Mouse (Mus musculus) inflammation-experienced regulatory T-cells, adult 6 months (primary cell): ENCODE results near the gene Trim30a. TPM values are rescaled to one million over a fixed set of nuclear protein-coding genes. Genes with fewer than 3 reads are reported as not detected.
"Not testable (repeated sequence)": the region's sequence is repeated elsewhere in the genome, so short reads cannot be mapped to it uniquely, and the experiment has no call there.

Experiments used
- ATAC-seq: one replicate; pipeline ENCODE4 v1.8.0; 2017
- polyA plus RNA-seq, 3 experiments: library from polyadenylated mRNA; unstranded; fragments of 100-300 nt; shearing (Covaris generic); gene quantifications; one replicate each; pipeline ENCODE4 v1.2.1; 2017

The Trim30a gene
- polyA plus RNA-seq = 10 to 100 TPM; 72.9 to 76.3 (median 75.4) TPM

GRCm38 (mm10) chr7:104465065-104465744 is at the start of gene Trim30a:
TSS of gene Trim30a (minus strand) at chr7:104465193.
- ATAC-seq = peak; percentile 99

DNA sequence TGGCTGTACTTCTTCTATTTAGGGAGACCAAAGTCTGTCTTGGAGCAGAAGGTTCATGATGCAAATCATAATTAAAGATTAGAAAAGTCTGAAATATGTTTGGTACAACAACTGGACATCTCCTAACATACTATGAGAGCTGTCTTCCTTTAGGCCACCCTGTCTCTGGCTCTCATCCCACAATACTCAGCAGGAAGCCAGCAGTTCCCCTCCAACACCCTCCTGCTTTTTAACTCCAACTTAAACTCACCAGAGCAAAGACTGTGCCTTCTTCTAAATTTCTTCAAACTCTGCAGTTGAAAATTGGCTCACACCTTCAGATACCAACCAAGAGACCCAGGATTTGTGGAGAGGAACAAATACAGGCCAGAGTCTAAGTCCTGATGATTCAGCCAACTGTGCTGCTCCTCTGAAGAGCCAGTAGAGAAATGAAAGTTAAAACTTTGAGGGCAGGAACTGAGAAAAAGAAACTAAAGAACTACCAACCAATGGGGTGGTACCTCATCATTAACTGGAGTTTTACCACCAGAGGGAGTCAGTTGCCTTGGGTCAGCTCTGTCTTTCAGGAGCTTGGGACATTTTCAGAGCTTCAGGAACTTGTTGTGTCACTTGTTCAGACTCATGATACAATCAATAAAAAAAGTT is 42.5 kb upstream of the Trim30a start, which contains the start of gene Trim30d:
Gene Trim30d, minus strand, starts transcription at position 429 of the 645 bp plus-strand sequence.
- peak; percentile 99 for ATAC-seq

- no peak for ATAC-seq
Observed at GRCm38 (mm10) chr7:104501589-104502371, 36.8 kb upstream of the Trim30a start.

DNA sequence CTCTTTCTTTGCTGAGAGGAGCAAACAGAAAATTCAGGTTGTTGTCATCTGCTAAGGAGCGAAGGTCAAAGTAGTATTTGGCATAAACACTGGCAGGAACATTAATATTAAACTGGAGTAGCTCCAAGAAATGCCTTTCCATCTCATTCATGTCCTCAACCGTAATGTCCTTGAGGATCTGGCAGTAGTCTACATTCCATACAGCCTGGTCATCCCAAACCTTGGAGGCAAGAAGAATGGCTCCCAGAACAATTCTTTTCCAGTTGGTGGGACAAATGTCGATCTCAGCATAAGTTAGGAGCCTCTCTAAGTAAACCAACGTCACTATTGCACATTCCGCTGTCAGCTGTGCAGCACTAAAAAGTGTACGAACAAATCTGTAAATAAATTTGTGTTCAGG is 36.2 kb upstream of the Trim30a start:
- not testable (repeated sequence) for ATAC-seq

DNA sequence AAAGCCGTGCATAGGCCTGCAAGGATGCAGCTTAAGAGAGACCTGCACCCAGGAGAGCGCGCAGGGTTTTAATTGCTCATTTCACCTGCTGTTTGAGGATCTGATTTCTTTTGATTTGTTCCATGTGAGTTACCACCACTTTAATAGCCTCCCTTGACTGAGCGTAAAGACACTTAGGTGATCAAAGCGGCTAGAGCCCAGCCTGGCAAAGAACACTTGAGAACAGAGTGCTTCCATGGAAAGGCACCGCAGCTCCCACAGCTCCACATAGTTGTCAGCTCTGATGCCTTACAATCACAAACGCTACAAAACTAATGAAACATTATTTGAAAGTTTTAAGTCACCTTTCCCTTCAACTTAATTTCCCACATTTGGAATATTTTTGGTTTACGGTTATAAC is 34.5 kb upstream of the Trim30a start:
- not testable (repeated sequence) for ATAC-seq

DNA sequence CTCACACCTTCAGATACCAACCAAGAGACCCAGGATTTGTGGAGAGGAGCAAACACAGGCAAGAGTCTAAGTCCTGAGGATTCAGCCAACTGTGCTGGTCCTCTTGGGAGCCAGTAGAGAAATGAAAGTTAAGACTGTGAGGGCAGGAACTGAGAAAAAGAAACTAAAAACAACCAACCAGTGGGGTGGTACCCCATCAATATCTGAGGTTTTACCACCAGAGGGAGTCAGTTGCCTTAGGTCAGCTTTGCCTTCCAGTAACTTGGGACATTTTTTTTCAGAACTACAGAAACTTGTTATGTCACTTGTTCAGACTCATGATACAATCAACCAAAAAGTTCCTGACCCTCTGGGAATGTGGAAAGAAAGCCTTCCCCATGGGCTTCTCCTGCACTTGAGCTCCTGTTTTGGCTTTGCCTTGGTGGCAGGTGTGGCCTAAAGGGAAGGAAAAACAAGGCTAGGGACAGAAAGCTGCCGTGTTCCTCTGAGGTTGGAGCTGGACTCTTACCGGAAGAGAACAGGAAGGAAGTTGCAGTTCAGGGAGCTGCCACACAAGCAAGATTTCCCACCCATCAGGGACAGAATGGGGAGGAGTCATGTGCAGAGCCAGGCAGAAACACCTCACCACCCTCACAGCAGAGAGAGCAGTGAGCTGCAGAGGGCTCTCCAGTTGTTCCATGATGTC is 18.9 kb downstream of the Trim30a start:
- ATAC-seq = peak; percentile 90

GRCm38 (mm10) chr7:104404460-104404950 is 60.5 kb downstream of the Trim30a start:
- ATAC-seq = no peak

DNA sequence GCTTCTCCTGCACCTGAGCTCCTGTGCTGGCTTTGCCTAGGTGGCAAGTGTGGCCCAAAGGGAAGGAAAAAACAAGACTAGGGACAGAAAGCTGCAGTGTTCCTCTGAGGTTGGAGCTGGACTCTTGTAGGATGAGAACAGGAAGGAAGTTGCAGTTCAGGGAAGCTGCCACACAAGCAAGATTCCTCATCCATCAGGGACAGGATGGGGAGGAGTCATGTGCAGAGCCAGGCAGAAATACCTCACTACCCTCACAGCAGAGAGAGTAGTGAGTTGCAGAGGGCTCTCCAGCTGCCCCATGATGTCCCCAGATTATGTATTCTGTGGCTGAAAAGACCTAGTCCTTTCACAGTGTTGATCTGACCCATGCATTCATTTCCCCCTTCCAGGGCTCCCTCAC is 63.9 kb downstream of the Trim30a start:
- peak; percentile 30 for ATAC-seq

GRCm38 (mm10) chr7:104400698-104401097 is 64.3 kb downstream of the Trim30a start, which contains the start of gene Trim30c:
TSS of gene Trim30c (minus strand) at chr7:104400837.
- ATAC-seq = peak; percentile 69

- ATAC-seq = no peak
Observed at GRCm38 (mm10) chr7:104398492-104398891, 66.5 kb downstream of the Trim30a start.

GRCm38 (mm10) chr7:104369736-104370414 is 95.1 kb downstream of the Trim30a start, which contains the start of gene Trim30b:
TSS of gene Trim30b (minus strand) at chr7:104369884.
- peak; percentile 80 for ATAC-seq

- ATAC-seq = no peak
Observed at GRCm38 (mm10) chr7:104366339-104366738, 98.7 kb downstream of the Trim30a start.

Other genes starting within 250 kb of the Trim30a start
- gene Trim6, start 246.4 kb downstream of the Trim30a start, polyA plus RNA-seq = 1 to 10 TPM in 2 of 3 experiments, not detected in 1; 1.4 to 2.2 TPM
- 10 to 100 TPM; 50.1 to 60.0 (median 60.0) TPM for gene Trim34a, start 220.7 kb downstream of the Trim30a start, polyA plus RNA-seq
- 10 to 100 TPM; 24.5 to 43.4 (median 41.7) TPM for gene Trim5, start 177.1 kb downstream of the Trim30a start, polyA plus RNA-seq
- 100 to 1,000 TPM; 110 to 206 (median 165) TPM for gene Trim12a, start 149.7 kb downstream of the Trim30a start, polyA plus RNA-seq
- gene Trim34b, start 135.7 kb downstream of the Trim30a start, polyA plus RNA-seq = 1 to 10 TPM in 2 of 3 experiments, under 1 TPM in 1; 0.57 to 2.0 (median 1.7) TPM
- gene Trim12c, start 111.8 kb downstream of the Trim30a start, polyA plus RNA-seq = 10 to 100 TPM; 14.6 to 21.1 (median 15.5) TPM
- 1 to 10 TPM in 1 of 3 experiments, under 1 TPM in 2; 0.35 to 1.1 (median 0.69) TPM for gene Trim30b, start 95.3 kb downstream of the Trim30a start, polyA plus RNA-seq
- under 1 TPM; 0.21 to 0.33 (median 0.32) TPM for gene Trim30c, start 64.4 kb downstream of the Trim30a start, polyA plus RNA-seq
- gene Trim30d, start 42.7 kb upstream of the Trim30a start, polyA plus RNA-seq = 10 to 100 TPM; 24.8 to 39.3 (median 34.8) TPM
- gene Olfr651, start 84.9 kb upstream of the Trim30a start, polyA plus RNA-seq = not detected
- gene Olfr652, start 95.7 kb upstream of the Trim30a start, polyA plus RNA-seq = under 1 TPM in 1 of 3 experiments, not detected in 2; 0.13 TPM
- not detected for gene Olfr653, start 112.1 kb upstream of the Trim30a start, polyA plus RNA-seq
- not detected for gene Olfr654, start 121.8 kb upstream of the Trim30a start, polyA plus RNA-seq
- gene Olfr655, start 136.6 kb upstream of the Trim30a start, polyA plus RNA-seq = not detected
- gene Olfr656, start 148.8 kb upstream of the Trim30a start, polyA plus RNA-seq = not detected
- under 1 TPM in 1 of 3 experiments, not detected in 2; 0.39 TPM for gene Olfr657, start 159.6 kb upstream of the Trim30a start, polyA plus RNA-seq
- not detected for gene Olfr658, start 182.1 kb upstream of the Trim30a start, polyA plus RNA-seq
- gene Olfr659, start 201.6 kb upstream of the Trim30a start, polyA plus RNA-seq = not detected
- not detected for gene Olfr661, start 221.3 kb upstream of the Trim30a start, polyA plus RNA-seq